Mouse (Mus musculus) heart, postnatal 10 days (tissue): ENCODE results near the gene Inafm1. TPM values are rescaled to one million over a fixed set of nuclear protein-coding genes. Genes with fewer than 3 reads are reported as not detected.

Experiments used
- DNase-seq, 2 experiments: peaks; one replicate each; pipeline ENCODE4 v3.0.0; 2021
- intact Hi-C: fragments of 180-260 bp; cut with DNase I; formaldehyde crosslinking; loops from one replicate; pipeline ENCODE4 v1.15.1; 2025
- total RNA-seq, 2 experiments: library from RNA; stranded (reverse); gene quantifications; 2 replicates each; pipeline ENCODE4 v1.2.3; 2021

Gene Inafm1
- total RNA-seq, 2 experiments from 2014 or later = 15.6 to 15.7 TPM

- intact Hi-C loops = loop anchor here (5.0 kb wide), 1 partner anchor 193 kb away; no protein-coding TSS in a partner anchor
- DNase-seq = peak; percentile 90
Observed at GRCm38 (mm10) chr7:16299419-16300035, 26.1 kb upstream of the Inafm1 start.

- DNase-seq = no peak
- intact Hi-C loops = loop anchor here (5.0 kb wide), 1 partner anchor 193 kb away; no protein-coding TSS in a partner anchor
Observed at GRCm38 (mm10) chr7:16298927-16299326, 25.5 kb upstream of the Inafm1 start.

- DNase-seq = no peak
- intact Hi-C loops = loop anchor here (5.0 kb wide), 1 partner anchor 195 kb away; no protein-coding TSS in a partner anchor
Observed at GRCm38 (mm10) chr7:16297616-16298015, 24.2 kb upstream of the Inafm1 start.

- intact Hi-C loops = loop anchor here (5.0 kb wide), 1 partner anchor 195 kb away; no protein-coding TSS in a partner anchor
- peak; percentile 91 to 94 for DNase-seq
Observed at GRCm38 (mm10) chr7:16296766-16297390, 23.5 kb upstream of the Inafm1 start.

GRCm38 (mm10) chr7:16296146-16296545 is 22.7 kb upstream of the Inafm1 start:
- no peak for DNase-seq
- intact Hi-C loops = loop anchor here (5.0 kb wide), 1 partner anchor 196 kb away; no protein-coding TSS in a partner anchor

- intact Hi-C loops = loop anchor here (1.0 to 5.0 kb wide), 2 partner anchors 17 to 197 kb away; no protein-coding TSS in a partner anchor
Observed at GRCm38 (mm10) chr7:16295321-16295900, 22.0 kb upstream of the Inafm1 start.

GRCm38 (mm10) chr7:16294837-16295236 is 21.4 kb upstream of the Inafm1 start:
- intact Hi-C loops = loop anchor here (1.0 to 5.0 kb wide), 5 partner anchors 17 to 317 kb away; partner anchors contain the start of gene Arhgap35
- peak; percentile 97 to 98 for DNase-seq

More at GRCm38 (mm10) chr7:16295321-16295900, 22.0 kb upstream of the Inafm1 start:
- DNase-seq = peak; percentile 84 to 89

GRCm38 (mm10) chr7:16294346-16294745 is 20.9 kb upstream of the Inafm1 start:
- intact Hi-C loops = loop anchor here (1.0 to 5.0 kb wide), 3 partner anchors 32 to 318 kb away; partner anchors contain the start of gene Arhgap35
- DNase-seq = peak; percentile 50 to 57

- intact Hi-C loops = no loop called here
- DNase-seq = no peak
Observed at GRCm38 (mm10) chr7:16287791-16288190, 14.4 kb upstream of the Inafm1 start.

- no peak for DNase-seq
- intact Hi-C loops = no loop called here
Observed at GRCm38 (mm10) chr7:16287016-16287415, 13.6 kb upstream of the Inafm1 start.

- peak; percentile 100 for DNase-seq
- intact Hi-C loops = no loop called here
Observed at GRCm38 (mm10) chr7:16286026-16286961, 12.9 kb upstream of the Inafm1 start, which contains the start of gene Ccdc9. TSS of gene Ccdc9 (minus strand) at chr7:16286795.

GRCm38 (mm10) chr7:16285450-16286025 is 12.1 kb upstream of the Inafm1 start:
- DNase-seq = peak; percentile 77 to 82
- intact Hi-C loops = no loop called here

- DNase-seq = no peak
- intact Hi-C loops = no loop called here
Observed at GRCm38 (mm10) chr7:16284904-16285303, 11.5 kb upstream of the Inafm1 start.

GRCm38 (mm10) chr7:16284001-16284400 is 10.6 kb upstream of the Inafm1 start:
- no peak for DNase-seq
- intact Hi-C loops = no loop called here

- intact Hi-C loops = no loop called here
- no peak for DNase-seq
Observed at GRCm38 (mm10) chr7:16282334-16282733, 8.9 kb upstream of the Inafm1 start.

- intact Hi-C loops = no loop called here
- DNase-seq = no peak
Observed at GRCm38 (mm10) chr7:16280721-16281120, 7.3 kb upstream of the Inafm1 start.

- intact Hi-C loops = no loop called here
- no peak for DNase-seq
Observed at GRCm38 (mm10) chr7:16274922-16275890, 1.8 kb upstream of the Inafm1 start.

GRCm38 (mm10) chr7:16273766-16274140 is 336 bp upstream of the Inafm1 start:
- intact Hi-C loops = no loop called here
- DNase-seq = no peak

- DNase-seq = peak; percentile 72 to 73
- intact Hi-C loops = no loop called here
Observed at GRCm38 (mm10) chr7:16272681-16273080, 736 bp downstream of the Inafm1 start.
